Mouse (Mus musculus) neutrophil, adult 5-6 weeks (primary cell): ENCODE measurements around the gene Cchcr1. TPM values are rescaled to one million over a fixed set of nuclear protein-coding genes. Genes with fewer than 3 reads are reported as not detected.
A peak's percentile ranks its signal among the peaks of the same experiment; 100 is the strongest.
"Not testable (repeated sequence)": the region's sequence is repeated elsewhere in the genome, so short reads cannot be mapped to it uniquely, and the experiment has no call there.

Source experiments
- ATAC-seq: fragments of 151-379, 151-347 bp; 2 replicates; pipeline ENCODE4 v1.8.0; 2017; ENCODE audit warnings: mild to moderate bottlenecking, moderate TSS enrichment; ENCODE audit not compliant: insufficient number of reproducible peaks, poor library complexity, low FRiP score, severe bottlenecking; ENCODE audit errors: extremely low read depth
- total RNA-seq: library from RNA; stranded (forward); fragments of 200-1000 nt; gene quantifications from 2 replicates; pipeline ENCODE4 v1.2.3, GENCODE M21; 2017

Gene Cchcr1
- 3.1 TPM in 2 replicates for total RNA-seq

DNA sequence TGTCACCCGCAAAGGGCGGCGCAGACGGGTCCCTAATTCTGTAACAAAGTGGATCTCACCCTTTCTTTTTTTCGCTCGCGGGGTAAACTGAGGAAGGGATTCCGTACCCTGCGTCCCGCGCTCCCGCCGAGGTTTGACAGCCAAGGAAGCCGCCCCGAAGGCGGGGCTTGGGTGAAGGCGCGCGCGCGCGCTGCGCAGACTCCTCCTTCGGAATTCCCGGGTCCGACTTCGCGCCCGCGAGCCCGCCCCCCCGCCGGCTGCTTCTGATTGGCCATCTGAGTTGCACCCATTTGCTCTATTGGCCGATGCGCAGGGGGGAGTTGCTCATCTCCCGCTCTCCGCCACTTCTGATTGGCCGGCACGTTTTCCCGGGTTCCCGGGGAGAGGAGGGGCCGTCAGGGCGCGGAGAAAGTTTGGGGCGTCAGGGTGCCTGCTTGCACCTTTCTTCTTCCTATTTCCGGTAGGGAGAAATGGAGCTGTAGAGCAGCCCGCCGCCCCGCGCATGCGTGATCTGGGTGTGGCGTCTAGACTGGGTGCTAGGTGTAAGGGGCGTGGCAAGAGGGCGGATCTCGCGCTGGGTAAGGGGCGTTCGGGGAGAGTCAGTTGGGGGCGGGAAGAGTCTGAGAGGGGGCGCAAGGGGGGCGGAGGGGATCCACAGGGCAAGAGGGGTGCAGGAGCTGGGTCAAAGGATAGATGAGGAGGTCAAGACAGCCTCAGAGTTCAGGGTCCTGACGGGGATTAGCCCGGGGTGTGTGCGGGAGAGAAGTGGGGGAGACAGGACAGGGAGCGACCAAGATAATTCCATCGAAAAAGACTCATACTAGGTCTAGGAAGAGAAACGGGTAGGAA lies at the start of gene Cchcr1, which contains the start of gene Tcf19:
Cchcr1 (plus strand) TSS at position 449 of the 849 bp plus-strand sequence.
Tcf19 (minus strand) TSS at position 173 of the 849 bp plus-strand sequence.
- peak; percentile 75 for ATAC-seq

DNA sequence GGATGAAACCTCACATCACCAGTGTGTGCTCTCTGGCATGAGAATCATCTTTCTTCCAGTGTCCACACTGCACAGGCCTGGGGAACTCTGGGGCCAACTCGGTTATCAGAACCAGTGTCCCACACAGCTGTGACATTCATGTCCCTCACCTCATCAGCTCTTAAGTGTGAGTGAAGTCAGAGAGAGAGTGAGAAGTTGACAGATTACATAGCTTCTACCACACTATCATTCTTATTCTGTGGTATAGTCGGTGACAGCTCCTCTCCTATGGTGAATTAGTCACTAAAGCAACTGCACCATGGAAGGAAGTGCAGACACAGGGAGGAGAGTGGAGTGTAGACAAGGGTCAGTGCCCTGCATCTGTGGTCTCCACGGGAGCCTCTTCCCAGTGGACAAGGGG lies 48.0 kb upstream of the Cchcr1 start:
- not testable (repeated sequence) for ATAC-seq

- ATAC-seq = peak; percentile 46
Observed at GRCm38 (mm10) chr17:35469842-35470751, 46.8 kb upstream of the Cchcr1 start, which contains the start of gene H2-Q10. TSS of gene H2-Q10 (plus strand) at chr17:35470089.

DNA sequence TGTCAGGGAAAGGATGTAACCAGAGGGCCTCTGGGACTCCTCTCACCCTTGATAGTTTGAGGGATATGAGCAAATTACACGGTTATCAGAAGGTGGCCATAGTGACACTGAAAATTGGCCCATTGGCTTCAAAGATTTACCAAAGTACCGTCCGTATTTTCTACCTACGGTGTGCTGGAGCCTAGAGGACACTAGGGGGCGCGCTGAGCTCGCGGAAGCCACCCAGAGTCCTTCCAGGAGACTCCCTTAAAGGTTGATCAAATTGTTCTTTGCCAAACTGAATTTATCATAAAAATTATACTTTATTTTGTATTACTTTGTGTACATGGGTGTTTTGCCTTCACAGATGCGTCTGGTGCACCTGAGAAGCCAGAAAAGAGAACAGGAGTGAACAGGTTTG lies 32.8 kb upstream of the Cchcr1 start:
- peak; percentile 85; the same call in 1 of the 2 replicates for ATAC-seq

DNA sequence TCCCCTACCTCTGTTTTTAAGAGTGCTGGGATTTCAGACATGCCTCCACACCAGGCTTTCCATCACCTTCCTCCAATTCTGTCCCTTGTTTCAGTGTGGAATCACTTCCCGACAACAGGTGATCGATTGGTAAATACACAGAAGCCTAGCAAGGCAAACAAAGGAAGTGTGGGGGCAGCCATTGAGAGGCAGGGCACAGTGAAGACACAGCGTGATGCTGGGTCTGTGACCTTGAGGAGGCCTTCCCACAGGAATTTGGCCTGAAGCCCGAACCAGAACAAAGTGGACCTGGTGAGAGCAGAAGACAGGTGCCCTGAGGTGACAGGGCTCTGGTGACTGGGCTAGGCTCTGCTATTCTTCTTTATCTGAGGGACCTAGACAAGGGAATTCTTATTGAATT lies 31.2 kb upstream of the Cchcr1 start:
- ATAC-seq = no peak

- ATAC-seq = no peak
Observed at GRCm38 (mm10) chr17:35486726-35487125, 30.2 kb upstream of the Cchcr1 start.

DNA sequence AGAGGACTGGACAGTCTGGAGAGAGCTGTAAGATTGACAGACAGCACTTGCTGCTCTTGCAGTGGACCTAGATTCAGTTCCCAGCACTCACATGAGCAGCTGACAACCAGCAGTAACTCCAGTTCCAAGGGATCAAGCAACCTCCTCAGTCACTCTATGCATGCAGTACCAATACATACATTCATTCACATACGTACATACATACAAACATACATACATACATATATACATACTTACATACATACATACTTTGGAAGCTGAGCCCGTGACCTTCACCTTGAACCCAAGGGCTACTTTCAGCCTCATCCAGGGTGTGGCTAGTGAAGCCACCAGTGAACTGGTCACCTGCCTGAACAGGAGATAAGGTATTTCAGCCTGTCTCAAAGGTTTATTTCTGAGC lies 28.9 kb upstream of the Cchcr1 start:
- no peak for ATAC-seq

GRCm38 (mm10) chr17:35490320-35490719 lies 26.6 kb upstream of the Cchcr1 start:
- no peak for ATAC-seq

GRCm38 (mm10) chr17:35497124-35497523 lies 19.8 kb upstream of the Cchcr1 start:
- ATAC-seq = no peak

DNA sequence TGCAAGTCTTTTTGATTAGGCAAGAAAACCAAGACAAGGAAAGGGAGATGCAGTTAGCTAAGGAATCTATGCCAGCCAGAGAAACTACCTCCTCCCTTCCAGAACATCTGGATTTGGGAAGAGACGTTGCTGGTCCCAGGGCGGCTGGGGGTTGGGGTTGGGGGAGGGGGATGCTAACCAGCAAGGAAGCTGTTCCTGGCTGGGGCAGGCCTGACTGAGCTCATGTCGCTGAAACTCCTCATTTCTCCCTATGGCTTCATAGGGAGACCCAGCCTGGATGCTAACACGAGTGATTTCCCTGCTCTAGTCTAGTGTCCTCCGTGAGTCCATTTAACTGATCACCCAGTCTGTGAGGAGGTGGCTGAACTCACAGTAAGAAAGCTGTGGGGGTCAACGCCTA lies 14.7 kb upstream of the Cchcr1 start:
- ATAC-seq = no peak

GRCm38 (mm10) chr17:35502762-35503161 lies 14.1 kb upstream of the Cchcr1 start:
- no peak for ATAC-seq

GRCm38 (mm10) chr17:35503849-35504248 lies 13.1 kb upstream of the Cchcr1 start:
- ATAC-seq = no peak

- ATAC-seq = no peak
Observed at GRCm38 (mm10) chr17:35504628-35505481, 12.0 kb upstream of the Cchcr1 start.

- no peak for ATAC-seq
Observed at GRCm38 (mm10) chr17:35505776-35506175, 11.1 kb upstream of the Cchcr1 start, which contains the start of gene Pou5f1. TSS of gene Pou5f1 (plus strand) at chr17:35506018.

DNA sequence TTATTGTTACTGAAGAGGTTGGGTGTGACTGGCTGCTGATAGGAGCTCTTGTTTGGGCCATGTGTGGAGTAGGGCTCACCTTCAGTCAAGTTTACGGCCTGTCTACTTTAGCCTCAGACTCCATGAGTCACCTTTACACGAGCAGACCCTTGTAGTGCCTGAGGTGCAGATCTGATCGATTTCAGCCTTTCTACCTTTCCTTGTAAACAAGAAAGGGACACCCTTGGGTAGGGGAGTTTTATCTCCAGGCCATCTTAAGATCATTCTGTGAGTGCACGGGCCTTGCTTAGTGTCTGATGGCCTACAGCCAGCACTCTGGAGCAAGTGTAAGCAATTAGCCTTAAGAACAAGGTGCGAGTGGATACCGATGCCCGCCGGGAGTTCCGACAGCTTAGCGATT lies 10.0 kb upstream of the Cchcr1 start:
- no peak for ATAC-seq

DNA sequence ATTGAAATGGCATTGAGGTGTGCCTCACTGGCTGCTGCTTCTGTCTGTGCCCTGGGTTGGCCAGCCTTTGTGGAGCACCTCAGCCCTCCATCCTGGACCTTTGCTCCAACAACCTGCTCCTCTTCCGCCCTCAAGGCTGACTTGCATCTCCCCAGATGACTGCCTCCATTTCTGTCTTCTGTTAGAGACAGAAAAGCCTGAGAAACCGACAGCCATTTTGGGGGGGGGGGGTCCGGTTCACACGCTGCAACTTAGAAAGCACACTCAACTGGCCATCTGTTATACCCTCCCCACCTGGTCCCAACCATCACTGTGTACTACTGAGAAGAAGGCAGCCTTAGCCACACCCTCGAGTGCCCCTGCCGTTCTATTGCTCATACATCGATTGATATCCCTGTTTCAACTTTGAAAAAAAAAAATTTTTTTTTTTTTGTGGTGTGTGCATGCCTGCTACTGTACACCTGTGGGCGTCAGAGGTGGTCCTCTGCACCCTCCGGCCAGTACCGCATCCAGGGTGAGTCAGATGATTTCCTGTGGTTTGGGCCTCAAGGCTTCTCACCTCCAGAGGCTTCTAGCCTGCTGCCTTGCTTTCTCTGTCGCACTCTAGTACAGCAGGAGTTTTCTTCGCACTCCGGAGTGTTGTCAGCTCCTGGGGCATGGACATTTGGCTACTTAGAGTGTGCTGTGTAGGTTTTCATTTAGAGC lies 9.2 kb upstream of the Cchcr1 start:
- no peak for ATAC-seq

DNA sequence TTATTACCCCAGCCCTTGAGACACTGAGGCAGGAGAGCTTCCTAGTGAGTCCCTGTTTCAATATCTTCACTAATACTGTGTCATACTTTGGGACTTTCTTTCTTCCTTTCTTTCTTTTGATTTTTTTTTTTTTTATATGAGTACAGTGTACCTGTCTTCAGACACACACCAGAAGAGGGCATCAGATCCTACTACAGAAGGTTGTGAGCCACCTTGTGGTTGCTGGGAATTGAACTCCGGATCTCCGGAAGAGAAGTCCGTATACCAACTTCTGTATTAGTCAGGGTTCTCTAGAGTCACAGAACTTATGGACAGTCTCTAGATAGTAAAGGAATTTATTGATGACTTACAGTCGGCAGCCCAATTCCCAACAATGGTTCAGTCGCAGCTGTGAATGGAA lies 8.6 kb upstream of the Cchcr1 start:
- ATAC-seq = not testable (repeated sequence)

- ATAC-seq = no peak
Observed at GRCm38 (mm10) chr17:35509284-35509683, 7.6 kb upstream of the Cchcr1 start.
